Mouse (Mus musculus) E14TG2a.4 (cell line): ENCODE results near the gene Rps3a1.

Source experiments
- H3K27me3 ChIP-seq: 2 replicates; pipeline ENCODE4 v1.6.1; 2014; ENCODE audit warnings: low read length, control low read depth; ENCODE audit not compliant: insufficient read depth
- H3K36me3 ChIP-seq: 2 replicates; pipeline ENCODE4 v1.6.1; 2014; ENCODE audit warnings: low read length, control low read depth; ENCODE audit not compliant: insufficient read depth
- H3K4me1 ChIP-seq: replicated peaks from 2 replicates; pipeline ENCODE4 v1.6.1; 2014; ENCODE audit warnings: low read depth, low read length, control low read depth
- H3K4me3 ChIP-seq: replicated peaks from 2 replicates; pipeline ENCODE4 v1.5.1; 2014; ENCODE audit warnings: mild to moderate bottlenecking, low read length
- H3K9me3 ChIP-seq: 2 replicates; pipeline ENCODE4 v1.6.1; 2014; ENCODE audit warnings: low read length, control low read depth
- CTCF ChIP-seq: conservative IDR thresholded peaks from 2 replicates; pipeline ENCODE4 v1.5.1; 2014; ENCODE audit warnings: low read length
- NANOG ChIP-seq: IDR thresholded peaks from 2 replicates; pipeline ENCODE4 v1.6.1; 2014; ENCODE audit warnings: borderline replicate concordance, low read length, mixed read lengths
- POU5F1 ChIP-seq: IDR thresholded peaks from 2 replicates; pipeline ENCODE4 v1.6.1; 2014; ENCODE audit warnings: low read length, borderline replicate concordance

Gene Rps3a1

GRCm38 (mm10) chr3:86142263-86142933, at the start of gene Rps3a1:
Rps3a1 (minus strand) TSS chr3:86142702.
- H3K4me3 ChIP-seq, result peak within 1 kb of the TSS; percentile 98
- peaks cover 47% of the 10 kb centered on the region for H3K36me3 ChIP-seq
- peaks cover 25% of the 10 kb centered on the region for H3K4me1 ChIP-seq
- TF ChIP-seq POU5F1 (no peak), CTCF (peak; percentile 25; the same call in 1 of the 2 replicates), NANOG (no peak)
- H3K27me3 ChIP-seq, result no peaks in the 10 kb centered on the region
- H3K9me3 ChIP-seq, result no peaks in the 10 kb centered on the region

GRCm38 (mm10) chr3:86187736-86188389, 45.4 kb upstream of the Rps3a1 start:
- Histone ChIP-seq H3K27me3 (no peaks in the 10 kb centered on the region), H3K36me3 (no peaks in the 10 kb centered on the region), H3K9me3 (no peaks in the 10 kb centered on the region), H3K4me1 (peaks cover 28% of the 10 kb centered on the region), H3K4me3 (no peak overlapping the region)
- no peak for TF ChIP-seq POU5F1

- Histone ChIP-seq H3K9me3 (no peaks in the 10 kb centered on the region), H3K27me3 (no peaks in the 10 kb centered on the region), H3K4me1 (peaks cover 28% of the 10 kb centered on the region), H3K4me3 (peak overlapping the region; percentile 18; the same call in 1 of the 2 replicates), H3K36me3 (no peaks in the 10 kb centered on the region)
- TF ChIP-seq CTCF (no peak), POU5F1 (no peak), NANOG (no peak)
These were observed 42.0 kb upstream of the Rps3a1 start for GRCm38 (mm10) chr3:86184546-86184945.

GRCm38 (mm10) chr3:86181107-86181506, 38.6 kb upstream of the Rps3a1 start:
- no peak for TF ChIP-seq CTCF
- no peak for TF ChIP-seq NANOG
- TF ChIP-seq POU5F1, result no peak
- H3K4me3 ChIP-seq, result no peak overlapping the region
- H3K36me3 ChIP-seq, result no peaks in the 10 kb centered on the region
- no peaks in the 10 kb centered on the region for H3K9me3 ChIP-seq
- peaks cover 9% of the 10 kb centered on the region for H3K4me1 ChIP-seq
- H3K27me3 ChIP-seq, result no peaks in the 10 kb centered on the region

GRCm38 (mm10) chr3:86179714-86180113, 37.2 kb upstream of the Rps3a1 start:
- TF ChIP-seq CTCF, result no peak
- no peak for TF ChIP-seq NANOG
- TF ChIP-seq POU5F1, result no peak
- no peaks in the 10 kb centered on the region for H3K9me3 ChIP-seq
- H3K4me3 ChIP-seq, result no peak overlapping the region
- H3K4me1 ChIP-seq, result peaks cover 9% of the 10 kb centered on the region
- no peaks in the 10 kb centered on the region for H3K27me3 ChIP-seq
- no peaks in the 10 kb centered on the region for H3K36me3 ChIP-seq

GRCm38 (mm10) chr3:86168841-86169425, 26.4 kb upstream of the Rps3a1 start:
- Histone ChIP-seq H3K4me1 (no peaks in the 10 kb centered on the region), H3K27me3 (peaks cover 3% of the 10 kb centered on the region), H3K9me3 (no peaks in the 10 kb centered on the region), H3K4me3 (no peak overlapping the region), H3K36me3 (no peaks in the 10 kb centered on the region)
- TF ChIP-seq POU5F1, result no peak
- no peak for TF ChIP-seq CTCF
- TF ChIP-seq NANOG, result no peak

GRCm38 (mm10) chr3:86149521-86149920, 7.0 kb upstream of the Rps3a1 start:
- H3K4me3 ChIP-seq, result no peak overlapping the region
- no peaks in the 10 kb centered on the region for H3K9me3 ChIP-seq
- H3K27me3 ChIP-seq, result no peaks in the 10 kb centered on the region
- peaks cover 13% of the 10 kb centered on the region for H3K4me1 ChIP-seq
- TF ChIP-seq POU5F1, result no peak
- TF ChIP-seq CTCF, result no peak
- TF ChIP-seq NANOG, result no peak
- H3K36me3 ChIP-seq, result 0 out of 2 replicates have a peak, but pooled peaks cover 4% of the 10 kb centered on the region

- TF ChIP-seq POU5F1 (0 out of 2 replicates have a peak, but pooled peaks have one; percentile 28), CTCF (no peak), NANOG (no peak)
These were observed 6.6 kb upstream of the Rps3a1 start for GRCm38 (mm10) chr3:86149063-86149462.

More at GRCm38 (mm10) chr3:86149063-86149462, 6.6 kb upstream of the Rps3a1 start:
- Histone ChIP-seq H3K9me3 (no peaks in the 10 kb centered on the region), H3K4me1 (peaks cover 13% of the 10 kb centered on the region), H3K27me3 (no peaks in the 10 kb centered on the region), H3K36me3 (0 out of 2 replicates have a peak, but pooled peaks cover 4% of the 10 kb centered on the region), H3K4me3 (no peak overlapping the region)
